ENCODE assay signal across 23 mouse cellular contexts in the genomic region with DNA sequence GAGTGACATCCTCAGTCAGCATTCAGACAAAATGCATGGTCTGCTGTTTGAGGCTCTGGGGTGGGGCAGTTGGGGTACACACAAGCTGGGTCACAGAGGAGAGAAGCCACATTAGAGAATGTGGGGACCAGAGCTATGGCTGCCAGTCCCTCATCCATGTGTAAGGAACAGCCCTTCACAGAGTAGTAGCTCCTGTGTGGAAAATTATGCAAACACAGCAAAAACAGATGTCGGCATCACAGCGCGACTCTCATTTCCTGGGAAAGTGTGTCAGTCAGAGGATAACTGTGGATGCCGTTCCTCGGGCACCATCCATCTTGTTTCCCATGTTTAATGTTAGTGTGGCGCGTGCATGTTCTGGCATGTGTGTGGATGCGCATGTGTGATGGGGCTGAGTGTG. TPM values are rescaled to one million over a fixed set of nuclear protein-coding genes. Genes with fewer than 3 reads are reported as not detected.
DNase-seq lines count a peak whose midpoint lies in the region; ATAC-seq and TF ChIP-seq lines count a peak whose summit lies in the region.
"Had no signal": no experiment of that assay in that cellular context is flagged by ENCODE, and none has a peak within 500 bp of the region (broad histone marks: within the 10 kb centered on the region; RNA-seq: fewer than 3 reads in every experiment).

No protein-coding gene starts in this region.

- DNase-seq in forebrain, embryonic 14.5 days (ENCODE audit: low spot score) = peak; percentile 7
- DNase-seq in CH12.LX (ENCODE audit: extremely low read depth) = no peak
- no peak for DNase-seq in thymus, postnatal 25 days
- no peak for DNase-seq in testis, postnatal 14 days (ENCODE audit: low spot score)
- DNase-seq: adrenal gland, postnatal 10 days; adrenal gland, postnatal 25 days; B cell, adult 2 months; cerebellum, adult 11-12 months; cerebellum, adult 2 months; cerebellum, adult 9-10 months; cerebellum, postnatal 25 days had no signal

- dilution Hi-C loops in CH12.LX (cut with MboI; ENCODE audit: extremely low pct_ligation_motif_present, extremely low pct_unique_long_range_greater_than_20kb, low sequenced_read_pairs) = no loop called here

- WGBS in forebrain, embryonic 14.5 days = 88% methylated on average over 8 of the region's 8 CpGs
- 89% methylated on average over 8 of the region's 8 CpGs for WGBS in forebrain, embryonic 13.5 days

- no peak overlapping the region for H3K4me3 ChIP-seq in forebrain, embryonic 14.5 days (ENCODE audit: low read depth, low read length)
- no peak overlapping the region for H3K4me3 ChIP-seq in forebrain, embryonic 13.5 days
- no peak overlapping the region for H3K4me3 ChIP-seq in CH12.LX (replicated peaks in 1 of 3; ENCODE audit: low read depth in 2 of 3, low read length in 2 of 3, poor library complexity in 1 of 3)
- no peak overlapping the region for H3K4me3 ChIP-seq in bone marrow macrophage, adult 2 months (ENCODE audit: insufficient read depth, low read length)
- H3K4me3 ChIP-seq: embryonic facial prominence, embryonic 10.5 days; embryonic facial prominence, embryonic 12.5 days; forebrain, embryonic 15.5 days had no signal

- H3K79me2 ChIP-seq in CH12.LX (replicated peaks; ENCODE audit: control insufficient read depth, extremely low read depth, insufficient read depth, poor library complexity, severe bottlenecking) = no peaks in the 10 kb centered on the region

- ATAC-seq in forebrain, embryonic 14.5 days = no peak
- ATAC-seq in forebrain, embryonic 13.5 days = no peak
- ATAC-seq: activated CD4-positive, CD25-positive, alpha-beta regulatory T cell, adult 4 months; CD4-positive, CD25-positive, alpha-beta regulatory T cell, adult 4 months; forebrain, embryonic 15.5 days; forebrain, postnatal 0 days; Patski had no signal

- in situ Hi-C loops in CH12.LX (cut with MboI; ENCODE audit: low pct_ligation_motif_present, low pct_unique_long_range_greater_than_20kb, low sequenced_read_pairs) = no loop called here

- no peaks in the 10 kb centered on the region for H3K36me3 ChIP-seq in forebrain, embryonic 14.5 days (ENCODE audit: control insufficient read depth, insufficient read depth, low read length)
- no peaks in the 10 kb centered on the region for H3K36me3 ChIP-seq in forebrain, embryonic 13.5 days (ENCODE audit: poor library complexity, severe bottlenecking)
- H3K36me3 ChIP-seq in CH12.LX (replicated peaks in 1 of 2; ENCODE audit: control insufficient read depth in 1 of 2, insufficient read depth in 1 of 2, low read length in 1 of 2) = no peaks in the 10 kb centered on the region
- H3K36me3 ChIP-seq: embryonic facial prominence, embryonic 10.5 days; embryonic facial prominence, embryonic 12.5 days; forebrain, embryonic 15.5 days; G1E had no signal

- TF ChIP-seq CTCF in CH12.LX (conservative IDR thresholded peaks at IDR 0.05 in 1 of 2, IDR thresholded peaks at IDR 0.05 in 1 of 2; ENCODE audit: low read depth in 2 of 2, low read length in 2 of 2) = no peak
- no peak for TF ChIP-seq CTCF in bone marrow macrophage, adult 2 months (IDR thresholded peaks at IDR 0.05; ENCODE audit: low read depth, low read length)

- H3K4me2 ChIP-seq in forebrain, embryonic 14.5 days (ENCODE audit: low read length) = no peak overlapping the region
- H3K4me2 ChIP-seq in forebrain, embryonic 13.5 days = no peak overlapping the region
- no peak overlapping the region for H3K4me2 ChIP-seq in CH12.LX (ENCODE audit: insufficient read depth, low read depth, poor library complexity, severe bottlenecking)
- H3K4me2 ChIP-seq: embryonic facial prominence, embryonic 12.5 days; forebrain, embryonic 15.5 days had no signal

- no peaks in the 10 kb centered on the region for H3K27me3 ChIP-seq in forebrain, embryonic 14.5 days (replicated peaks; ENCODE audit: control insufficient read depth, insufficient read depth, low read length)
- H3K27me3 ChIP-seq in forebrain, embryonic 13.5 days = no peaks in the 10 kb centered on the region
- no peaks in the 10 kb centered on the region for H3K27me3 ChIP-seq in CH12.LX (replicated peaks)
- H3K27me3 ChIP-seq: embryonic facial prominence, embryonic 12.5 days; forebrain, embryonic 15.5 days had no signal

- no peak for TF ChIP-seq EP300 in CH12.LX (IDR thresholded peaks at IDR 0.05; ENCODE audit: low read length)

- H3K9me3 ChIP-seq in forebrain, embryonic 14.5 days (replicated peaks; ENCODE audit: control insufficient read depth, low read length) = no peaks in the 10 kb centered on the region; the same call in 1 of the 2 replicates
- no peaks in the 10 kb centered on the region for H3K9me3 ChIP-seq in forebrain, embryonic 13.5 days (replicated peaks)
- H3K9me3 ChIP-seq in CH12.LX (replicated peaks; ENCODE audit: low read length) = peaks cover 8% of the 10 kb centered on the region
- H3K9me3 ChIP-seq: embryonic facial prominence, embryonic 12.5 days; forebrain, embryonic 15.5 days had no signal

- no peak overlapping the region for H3K9ac ChIP-seq in forebrain, embryonic 14.5 days (ENCODE audit: low read length)
- no peak overlapping the region for H3K9ac ChIP-seq in forebrain, embryonic 13.5 days
- no peak overlapping the region for H3K9ac ChIP-seq in CH12.LX (ENCODE audit: insufficient read depth, low read depth)
- H3K9ac ChIP-seq: embryonic facial prominence, embryonic 12.5 days; forebrain, embryonic 15.5 days; forebrain, postnatal 0 days had no signal

- TF ChIP-seq POLR2A in CH12.LX (IDR thresholded peaks at IDR 0.05; ENCODE audit: low read depth, low read length) = no peak
- no peak for TF ChIP-seq POLR2A in bone marrow macrophage, adult 2 months (IDR thresholded peaks at IDR 0.05; ENCODE audit: borderline replicate concordance, low read depth, low read length)

- H3K27ac ChIP-seq in forebrain, embryonic 14.5 days (ENCODE audit: low read depth, low read length) = no peak overlapping the region
- no peak overlapping the region for H3K27ac ChIP-seq in forebrain, embryonic 13.5 days
- H3K27ac ChIP-seq in CH12.LX (ENCODE audit: insufficient read depth, low read depth) = no peak overlapping the region
- H3K27ac ChIP-seq in bone marrow macrophage, adult 2 months (ENCODE audit: insufficient read depth, low read depth, low read length) = peak overlapping the region; percentile 44
- H3K27ac ChIP-seq: embryonic facial prominence, embryonic 10.5 days; embryonic facial prominence, embryonic 12.5 days; forebrain, embryonic 15.5 days had no signal

- TF ChIP-seq RAD21 in CH12.LX (IDR thresholded peaks at IDR 0.05; ENCODE audit: low read depth, low read length) = no peak

- H3K4me1 ChIP-seq in forebrain, embryonic 14.5 days (ENCODE audit: control insufficient read depth, insufficient read depth, low read length) = peaks cover 11% of the 10 kb centered on the region
- H3K4me1 ChIP-seq in forebrain, embryonic 13.5 days = peaks cover 17% of the 10 kb centered on the region
- peaks cover 31 to 66% of the 10 kb centered on the region in 2 experiments for H3K4me1 ChIP-seq in CH12.LX (ENCODE audit: control insufficient read depth in 1 of 2, insufficient read depth in 2 of 2)
- peaks cover 33% of the 10 kb centered on the region for H3K4me1 ChIP-seq in bone marrow macrophage, adult 2 months (ENCODE audit: control insufficient read depth, insufficient read depth, low read length)

TF ChIP-seq in CH12.LX, 34 proteins besides CTCF, POLR2A, EP300 and RAD21 (continues in another document):
- TF ChIP-seq MAFK (IDR thresholded peaks at IDR 0.05; ENCODE audit: insufficient replicate concordance, low read length) (peak; percentile 91), MAX (IDR thresholded peaks at IDR 0.05; ENCODE audit: low read length) (no peak), MEF2A (IDR thresholded peaks at IDR 0.05; ENCODE audit: borderline replicate concordance, low read depth, low read length) (no peak)

RNA-seq across cellular contexts. Expression of gene Rab37, which starts 16.9 kb away (rescaled TPM):
- 0.45 and 0.57 TPM in 2 replicates for polyA plus RNA-seq in forebrain, embryonic 14.5 days (2014; fragmentation: Nextera tagmentation; extraction: Ambion mirVana)
- 0.60 and 0.76 TPM in 2 replicates for polyA plus RNA-seq in forebrain, embryonic 13.5 days (2015; fragmentation: Nextera tagmentation; extraction: Ambion mirVana)
- total RNA-seq in CH12.LX (2012; rRNA removed) (3.6 and 4.5 TPM in 2 replicates), CH12.LX (2014; rRNA removed) (2.0 and 2.2 TPM in 2 replicates)
- polyA plus RNA-seq in CH12.LX (2012; ENCODE audit: insufficient read length, low read depth) = 2.2 and 2.3 TPM in 2 replicates
- polyA plus RNA-seq in bone marrow macrophage, adult 2 months (2012; ENCODE audit: insufficient read depth, insufficient read length, missing spikeins) = not detected in 2 replicates

RNA-seq across cellular contexts. Expression of gene Cd300lf, which starts 25.6 kb away (rescaled TPM):
- not detected in 2 replicates for polyA plus RNA-seq in forebrain, embryonic 14.5 days (2014; fragmentation: Nextera tagmentation; extraction: Ambion mirVana)
- 0.11 TPM in 1 of 2 replicates, not detected in the other for polyA plus RNA-seq in forebrain, embryonic 13.5 days (2015; fragmentation: Nextera tagmentation; extraction: Ambion mirVana)
- total RNA-seq in CH12.LX (2012; rRNA removed) = 35.3 and 36.1 TPM in 2 replicates
- 13.5 and 15.5 TPM in 2 replicates for total RNA-seq in CH12.LX (2014; rRNA removed)
- polyA plus RNA-seq in CH12.LX (2012; ENCODE audit: insufficient read length, low read depth) = 36.9 and 38.9 TPM in 2 replicates
- 1.9 and 2.9 TPM in 2 replicates for polyA plus RNA-seq in bone marrow macrophage, adult 2 months (2012; ENCODE audit: insufficient read depth, insufficient read length, missing spikeins)
- polyA plus RNA-seq: embryonic facial prominence, embryonic 10.5 days; forebrain, embryonic 11.5 days; forebrain, embryonic 15.5 days; G1E; Patski had no signal

RNA-seq across cellular contexts. Expression of gene Cd300e, which starts 46.2 kb away (rescaled TPM):
- polyA plus RNA-seq in forebrain, embryonic 14.5 days (2014; fragmentation: Nextera tagmentation; extraction: Ambion mirVana) = not detected in 2 replicates
- not detected in 2 replicates for polyA plus RNA-seq in forebrain, embryonic 13.5 days (2015; fragmentation: Nextera tagmentation; extraction: Ambion mirVana)
- not detected in 2 replicates for total RNA-seq in CH12.LX (2012; rRNA removed)
- total RNA-seq in CH12.LX (2014; rRNA removed) = not detected in 2 replicates
- polyA plus RNA-seq in CH12.LX (2012; ENCODE audit: insufficient read length, low read depth) = not detected in 2 replicates
- 10.0 and 11.1 TPM in 2 replicates for polyA plus RNA-seq in bone marrow macrophage, adult 2 months (2012; ENCODE audit: insufficient read depth, insufficient read length, missing spikeins)
- total RNA-seq: forebrain, postnatal 0 days; G1E had no signal
- polyA plus RNA-seq: activated CD4-positive, CD25-positive, alpha-beta regulatory T cell, adult 4 months; embryonic facial prominence, embryonic 10.5 days; forebrain, embryonic 11.5 days; forebrain, embryonic 15.5 days; forebrain, postnatal 0 days; G1E had no signal

RNA-seq across cellular contexts. Expression of gene Slc9a3r1, which starts 55.0 kb away (rescaled TPM):
- 39.4 and 48.4 TPM in 2 replicates for polyA plus RNA-seq in forebrain, embryonic 14.5 days (2014; fragmentation: Nextera tagmentation; extraction: Ambion mirVana)
- polyA plus RNA-seq in forebrain, embryonic 13.5 days (2015; fragmentation: Nextera tagmentation; extraction: Ambion mirVana) = 28.8 TPM in 2 replicates
- 69.0 and 70.1 TPM in 2 replicates for total RNA-seq in CH12.LX (2012; rRNA removed)
- total RNA-seq in CH12.LX (2014; rRNA removed) = 43.5 and 51.9 TPM in 2 replicates
- 63.7 and 64.6 TPM in 2 replicates for polyA plus RNA-seq in CH12.LX (2012; ENCODE audit: insufficient read length, low read depth)
- 76.2 and 78.8 TPM in 2 replicates for polyA plus RNA-seq in bone marrow macrophage, adult 2 months (2012; ENCODE audit: insufficient read depth, insufficient read length, missing spikeins)

RNA-seq across cellular contexts. Expression of gene Cd300ld3, which starts 60.0 kb away (rescaled TPM):
- not detected in 2 replicates for polyA plus RNA-seq in forebrain, embryonic 14.5 days (2014; fragmentation: Nextera tagmentation; extraction: Ambion mirVana)
- polyA plus RNA-seq in forebrain, embryonic 13.5 days (2015; fragmentation: Nextera tagmentation; extraction: Ambion mirVana) = not detected in 2 replicates
- total RNA-seq in CH12.LX (2012; rRNA removed) = 0.17 and 0.42 TPM in 2 replicates
- not detected in 2 replicates for total RNA-seq in CH12.LX (2014; rRNA removed)
- 0.37 TPM in 1 of 2 replicates, not detected in the other for polyA plus RNA-seq in CH12.LX (2012; ENCODE audit: insufficient read length, low read depth)
- polyA plus RNA-seq in bone marrow macrophage, adult 2 months (2012; ENCODE audit: insufficient read depth, insufficient read length, missing spikeins) = 542 and 670 TPM in 2 replicates
- total RNA-seq: forebrain, postnatal 0 days had no signal
- polyA plus RNA-seq: activated CD4-positive, CD25-positive, alpha-beta regulatory T cell, adult 4 months; CD4-positive, CD25-positive, alpha-beta regulatory T cell, adult 4 months; embryonic facial prominence, embryonic 10.5 days; embryonic facial prominence, embryonic 12.5 days; embryonic facial prominence, embryonic 14.5 days; forebrain, embryonic 11.5 days; forebrain, embryonic 15.5 days; forebrain, postnatal 0 days; G1E; Patski had no signal

Comparison
In these comparisons a context has a peak if more than half of its experiments do, and no peak if none do; other contexts are left out.
1. RNA of gene Cd300e, which starts 46.2 kb away (polyA plus RNA-seq): 10.0 to 11.1 TPM in bone marrow macrophage, adult 2 months; not detected in forebrain, embryonic 14.5 days, not detected in forebrain, embryonic 13.5 days and not detected in CH12.LX; every median in the first group is over 10 times any median in the second.